Mouse (Mus musculus) spleen, adult 2 months (tissue): ENCODE results near the gene Nox3. TPM values are rescaled to one million over a fixed set of nuclear protein-coding genes. Genes with fewer than 3 reads are reported as not detected.

Experiments
- DNase-seq, 2 experiments: peaks; one replicate each; pipeline versions ENCODE4 v3.0.0 to v3.0.0-alpha.2; 2012 to 2021; ENCODE audit warnings: low spot score in 2 of 2, low read depth in 1 of 2
- H3K27ac ChIP-seq: fragments of 200-500 bp; 2 replicates; pipeline ENCODE4 v1.5.1; 2012; ENCODE audit warnings: low read length, inconsistent platforms; ENCODE audit not compliant: insufficient read depth
- H3K27me3 ChIP-seq: fragments of 200-500 bp; 2 replicates; pipeline ENCODE4 v1.6.1; 2012; ENCODE audit warnings: mild to moderate bottlenecking, moderate library complexity, low read length, inconsistent platforms; ENCODE audit not compliant: control insufficient read depth, insufficient read depth
- H3K36me3 ChIP-seq: fragments of 200-500 bp; 2 replicates; pipeline ENCODE4 v1.6.1; 2012; ENCODE audit warnings: mild to moderate bottlenecking, low read length, inconsistent platforms; ENCODE audit not compliant: control insufficient read depth, insufficient read depth
- H3K4me1 ChIP-seq: fragments of 200-500 bp; 2 replicates; pipeline ENCODE4 v1.6.1; 2011; ENCODE audit warnings: inconsistent platforms; ENCODE audit not compliant: control insufficient read depth, insufficient read depth, insufficient read length
- H3K4me3 ChIP-seq: fragments of 200-500 bp; 2 replicates; pipeline ENCODE4 v1.5.1; 2011; ENCODE audit warnings: mild to moderate bottlenecking, inconsistent platforms; ENCODE audit not compliant: insufficient read depth, insufficient read length; ENCODE audit errors: extremely low read depth
- CTCF ChIP-seq: fragments of 200-500 bp; IDR thresholded peaks from 2 replicates; pipeline ENCODE4 v1.5.1; 2011; ENCODE audit warnings: mild to moderate bottlenecking, inconsistent platforms; ENCODE audit not compliant: insufficient read depth, insufficient read length, insufficient replicate concordance; ENCODE audit errors: extremely low read depth
- POLR2A ChIP-seq: fragments of 200-500 bp; IDR thresholded peaks from 2 replicates; pipeline ENCODE4 v1.6.1; 2011; ENCODE audit warnings: low read depth, low read length, inconsistent platforms
- WGBS: fragments of 180-500 bp; shearing (Covaris S2); methylation state at CpG from one replicate; pipeline ENCODE4 v1.1.7; 2018; 5-methylcytosine and 5-hydroxymethylcytosine counted together
- polyA plus RNA-seq: library from polyadenylated mRNA; depleted of rRNA; stranded (reverse); fragments of >200 nt; gene quantifications from 2 replicates; pipeline ENCODE4 v1.2.3, GENCODE M21; 2012

Gene Nox3
- polyA plus RNA-seq, 1 experiment = not detected

DNA sequence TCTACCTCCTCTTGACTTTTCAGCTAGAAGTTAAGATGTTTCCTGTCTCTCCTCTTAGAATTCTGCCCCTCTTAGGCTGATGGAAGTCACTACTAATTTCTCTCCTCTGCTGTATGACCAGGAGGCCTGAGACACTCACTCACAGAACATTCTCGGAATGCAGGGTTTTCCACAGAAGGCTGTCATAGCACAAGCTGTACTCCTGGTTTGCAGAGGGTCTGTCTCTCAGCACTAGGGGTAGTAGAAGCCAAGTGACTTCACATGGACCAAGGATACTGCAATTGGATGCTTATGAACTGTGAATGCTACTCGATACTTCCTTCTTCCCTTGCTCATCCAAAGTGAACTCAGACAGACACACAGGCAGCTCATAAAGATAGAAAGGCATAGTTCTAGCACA lies 52.5 kb downstream of the Nox3 start:
- DNase-seq = no peak
- no peaks in the 10 kb centered on the region for H3K36me3 ChIP-seq
- no peak overlapping the region for H3K27ac ChIP-seq
- no peak for TF ChIP-seq POLR2A
- TF ChIP-seq CTCF = no peak
- H3K4me1 ChIP-seq = no peaks in the 10 kb centered on the region
- no peak overlapping the region for H3K4me3 ChIP-seq
- H3K27me3 ChIP-seq = no peaks in the 10 kb centered on the region
- 86% methylated on average over 2 of the region's 2 CpGs for WGBS

DNA sequence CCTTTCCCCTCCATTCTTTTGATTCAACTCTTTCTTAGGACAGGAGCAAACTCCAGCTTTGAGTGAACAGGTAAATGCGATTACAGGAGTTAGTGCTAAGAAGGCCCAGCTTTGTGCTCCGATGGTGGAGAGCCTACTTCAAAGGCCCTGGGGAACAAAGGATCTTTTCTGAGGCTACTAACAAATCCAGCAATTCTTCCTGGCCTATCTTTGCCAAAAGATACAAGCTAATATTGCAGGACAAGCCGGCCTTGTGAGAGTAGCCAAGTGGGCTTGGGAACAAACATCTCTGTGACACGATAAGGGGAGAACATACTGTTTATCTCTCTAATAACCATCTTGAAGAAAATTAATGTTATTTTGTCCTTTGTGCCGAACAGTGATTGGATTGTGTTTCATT lies 54.6 kb downstream of the Nox3 start:
- no peak overlapping the region for H3K27ac ChIP-seq
- no peak for DNase-seq
- no peaks in the 10 kb centered on the region for H3K36me3 ChIP-seq
- no peak for TF ChIP-seq CTCF
- no peak for TF ChIP-seq POLR2A
- no peak overlapping the region for H3K4me3 ChIP-seq
- H3K27me3 ChIP-seq = no peaks in the 10 kb centered on the region
- H3K4me1 ChIP-seq = no peaks in the 10 kb centered on the region
- WGBS = 86% methylated on average over 5 of the region's 5 CpGs

DNA sequence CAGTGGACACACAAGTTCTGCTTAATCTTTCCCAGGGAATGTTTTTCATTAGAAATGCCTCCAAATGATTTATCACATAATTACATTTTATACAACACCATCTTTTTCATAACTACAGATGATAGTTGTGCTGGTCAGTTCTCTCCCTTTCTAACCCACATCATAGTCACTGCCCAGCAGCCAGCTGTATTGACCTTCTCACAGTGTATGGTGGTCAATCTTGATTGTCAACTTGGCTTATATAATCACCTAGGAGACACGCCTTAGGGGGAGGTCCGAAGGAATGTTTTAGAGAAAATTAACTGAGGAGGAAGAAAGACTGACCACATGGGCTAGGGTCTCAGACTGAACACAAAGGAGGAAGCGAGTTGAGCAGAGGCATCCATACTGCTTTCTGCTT lies 57.3 kb downstream of the Nox3 start:
- H3K4me3 ChIP-seq = no peak overlapping the region
- TF ChIP-seq POLR2A = no peak
- TF ChIP-seq CTCF = no peak
- H3K27ac ChIP-seq = no peak overlapping the region
- no peaks in the 10 kb centered on the region for H3K4me1 ChIP-seq
- H3K27me3 ChIP-seq = no peaks in the 10 kb centered on the region
- 78% methylated on average over 3 of the region's 3 CpGs for WGBS
- no peak for DNase-seq
- H3K36me3 ChIP-seq = no peaks in the 10 kb centered on the region

DNA sequence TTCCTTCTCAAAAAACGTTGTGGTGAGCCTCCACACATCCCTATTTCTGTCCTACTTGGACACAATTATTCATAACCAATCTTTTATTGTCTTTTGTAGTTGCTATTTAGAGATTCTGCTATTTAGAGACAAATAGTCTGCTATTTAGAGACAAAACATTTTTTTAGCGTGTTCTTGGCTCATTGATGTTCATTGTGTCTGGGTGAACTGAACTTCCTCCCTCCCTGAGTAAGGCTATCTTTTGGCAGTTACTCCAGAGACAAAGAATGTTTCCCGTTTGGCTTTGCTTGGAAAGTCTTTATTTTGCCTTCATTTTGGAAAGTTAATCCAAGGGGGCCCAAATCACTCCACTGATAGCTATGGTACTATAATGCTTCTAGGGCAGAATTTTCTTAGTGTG lies 63.6 kb downstream of the Nox3 start:
- H3K36me3 ChIP-seq = no peaks in the 10 kb centered on the region
- H3K27ac ChIP-seq = no peak overlapping the region
- no peaks in the 10 kb centered on the region for H3K27me3 ChIP-seq
- 56% methylated on average over 3 of the region's 3 CpGs for WGBS
- DNase-seq = no peak
- no peaks in the 10 kb centered on the region for H3K4me1 ChIP-seq
- no peak for TF ChIP-seq CTCF
- TF ChIP-seq POLR2A = no peak
- H3K4me3 ChIP-seq = no peak overlapping the region

DNA sequence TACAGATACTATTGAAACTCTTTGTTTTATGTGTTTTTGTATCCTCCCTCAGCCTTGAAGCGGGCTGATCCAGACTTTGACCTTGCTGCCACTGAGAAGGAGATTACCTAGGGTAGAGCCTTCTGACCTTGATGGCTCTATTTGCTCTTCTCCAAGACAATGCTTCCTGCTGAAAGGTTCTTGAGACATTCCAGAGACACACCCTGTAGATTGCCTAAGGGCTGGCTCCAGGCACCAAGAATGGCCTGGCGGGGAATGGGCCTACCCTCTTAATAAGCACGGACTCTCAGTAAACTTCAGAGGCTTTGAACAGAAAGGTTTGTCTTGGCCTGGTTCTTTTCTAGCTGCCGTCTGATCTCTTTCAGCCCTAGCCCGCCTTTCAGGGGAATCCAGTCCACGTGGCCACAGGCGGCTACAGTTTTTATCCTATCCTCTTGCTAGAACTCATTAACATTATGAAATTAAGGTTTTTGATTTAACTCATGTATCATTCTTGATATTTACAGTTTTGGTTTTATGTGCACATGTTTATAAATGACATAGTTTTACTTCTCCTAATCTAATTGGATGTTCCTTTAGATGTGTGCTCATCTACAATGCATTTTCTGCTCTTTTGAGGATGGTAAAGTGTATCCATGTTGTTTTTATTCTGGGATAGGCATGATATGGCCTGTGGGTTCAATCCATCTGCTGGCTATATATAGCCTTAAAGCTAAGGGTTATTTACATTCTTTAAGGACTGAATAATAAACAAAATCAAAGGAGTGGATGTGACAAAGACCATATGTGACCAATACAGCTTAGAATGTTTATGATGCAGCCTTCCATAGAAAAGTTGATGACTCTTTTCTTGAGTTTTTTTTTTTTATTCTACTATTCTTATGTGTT lies 79.5 kb downstream of the Nox3 start:
- 83% methylated on average over 7 of the region's 7 CpGs for WGBS
- no peak overlapping the region for H3K4me3 ChIP-seq

DNA sequence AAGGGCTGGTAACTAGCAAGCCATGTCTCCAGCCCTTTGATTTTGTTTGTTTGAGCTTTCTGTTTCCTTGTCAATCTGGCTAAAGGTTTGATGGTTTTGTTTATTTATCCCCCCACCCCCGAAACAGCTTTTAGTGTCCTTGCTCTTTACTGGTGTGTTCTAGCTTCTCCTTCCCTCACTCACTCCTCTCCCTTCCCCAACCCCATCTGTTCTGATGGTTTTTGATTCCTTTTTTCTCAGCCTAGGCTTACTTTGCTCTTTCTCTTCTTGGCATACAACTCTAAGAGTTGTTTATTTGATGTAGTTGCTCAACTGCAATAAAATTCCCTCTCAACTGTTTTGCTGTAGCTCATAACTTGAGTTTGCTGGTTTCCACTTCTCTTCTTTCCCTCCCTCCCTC lies 80.5 kb downstream of the Nox3 start:
- no peak for TF ChIP-seq CTCF
- no peak for TF ChIP-seq POLR2A
- Histone ChIP-seq H3K4me3 (no peak overlapping the region), H3K4me1 (no peaks in the 10 kb centered on the region), H3K36me3 (no peaks in the 10 kb centered on the region), H3K27ac (no peak overlapping the region), H3K27me3 (no peaks in the 10 kb centered on the region)
- 54% methylated on average over 1 of the region's 1 CpGs for WGBS
- no peak for DNase-seq

More for the DNA sequence above, 79.5 kb downstream of the Nox3 start:
- no peaks in the 10 kb centered on the region for H3K36me3 ChIP-seq
- H3K27me3 ChIP-seq = no peaks in the 10 kb centered on the region
- DNase-seq = no peak
- no peaks in the 10 kb centered on the region for H3K4me1 ChIP-seq
- no peak overlapping the region for H3K27ac ChIP-seq
- no peak for TF ChIP-seq POLR2A
- TF ChIP-seq CTCF = no peak

DNA sequence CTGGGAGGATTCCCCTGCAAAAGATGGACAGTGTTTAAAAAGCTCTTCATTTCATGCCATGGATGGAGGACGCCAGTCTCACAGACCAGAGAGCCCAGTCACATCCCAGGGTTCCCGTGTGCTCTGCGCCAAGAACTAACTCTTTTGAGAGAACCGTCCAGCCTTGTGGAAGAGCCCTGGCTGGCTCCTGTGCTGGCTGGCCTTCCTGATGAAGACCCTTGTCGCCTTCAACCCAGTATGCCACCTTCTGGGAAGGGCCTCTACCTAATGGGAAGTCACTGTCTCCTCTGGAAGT lies 84.3 kb downstream of the Nox3 start:
- no peak for DNase-seq
- no peaks in the 10 kb centered on the region for H3K27me3 ChIP-seq
- 82% methylated on average over 5 of the region's 5 CpGs for WGBS
- no peak overlapping the region for H3K4me3 ChIP-seq
- no peak overlapping the region for H3K27ac ChIP-seq
- H3K36me3 ChIP-seq = no peaks in the 10 kb centered on the region
- TF ChIP-seq CTCF (no peak), POLR2A (no peak)
- no peaks in the 10 kb centered on the region for H3K4me1 ChIP-seq
